Mouse (Mus musculus) layer of hippocampus, postnatal 14 days (tissue): ENCODE measurements around the gene Utp11. TPM values are rescaled to one million over a fixed set of nuclear protein-coding genes. Genes with fewer than 3 reads are reported as not detected.

Experiments
- DNase-seq, 2 experiments: peaks; one replicate each; pipeline ENCODE4 v3.0.0; 2021 to 2022; ENCODE audit warnings: low spot score in 2 of 2, mixed read lengths in 1 of 2
- total RNA-seq, 2 experiments: library from RNA; stranded (reverse); gene quantifications; 2 replicates each; pipeline ENCODE4 v1.2.3; 2021

Gene Utp11
- total RNA-seq, 2 experiments from 2014 or later: 15.5 to 17.5 TPM

DNA sequence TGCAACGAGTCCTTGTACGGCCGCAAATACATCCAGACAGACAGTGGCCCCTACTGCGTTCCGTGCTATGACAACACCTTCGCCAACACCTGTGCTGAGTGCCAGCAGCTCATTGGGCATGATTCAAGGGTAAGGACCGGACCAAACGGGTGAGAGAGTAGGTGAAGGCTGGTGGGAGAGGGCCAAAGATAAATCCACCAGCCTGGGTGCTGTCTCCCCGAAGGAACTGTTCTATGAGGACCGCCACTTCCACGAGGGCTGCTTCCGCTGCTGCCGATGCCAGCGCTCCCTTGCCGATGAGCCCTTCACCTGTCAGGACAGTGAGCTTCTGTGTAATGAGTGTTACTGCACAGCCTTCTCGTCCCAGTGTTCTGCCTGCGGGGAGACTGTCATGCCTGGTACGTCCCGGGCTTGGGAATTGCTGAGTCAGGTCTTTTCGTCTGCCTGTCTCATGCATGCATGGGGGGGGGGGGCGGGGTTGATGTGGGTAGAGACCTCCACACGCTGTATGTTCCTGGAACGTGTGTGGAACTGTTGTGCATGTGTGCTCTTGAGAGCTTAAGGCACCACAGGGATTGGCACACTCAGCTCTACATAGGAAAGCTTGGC, 12.4 kb upstream of the Utp11 start:
- no peak for DNase-seq

GRCm38 (mm10) chr4:124704797-124705474, 11.5 kb upstream of the Utp11 start:
- no peak for DNase-seq

GRCm38 (mm10) chr4:124703881-124704796, 10.7 kb upstream of the Utp11 start:
- DNase-seq: no peak

DNA sequence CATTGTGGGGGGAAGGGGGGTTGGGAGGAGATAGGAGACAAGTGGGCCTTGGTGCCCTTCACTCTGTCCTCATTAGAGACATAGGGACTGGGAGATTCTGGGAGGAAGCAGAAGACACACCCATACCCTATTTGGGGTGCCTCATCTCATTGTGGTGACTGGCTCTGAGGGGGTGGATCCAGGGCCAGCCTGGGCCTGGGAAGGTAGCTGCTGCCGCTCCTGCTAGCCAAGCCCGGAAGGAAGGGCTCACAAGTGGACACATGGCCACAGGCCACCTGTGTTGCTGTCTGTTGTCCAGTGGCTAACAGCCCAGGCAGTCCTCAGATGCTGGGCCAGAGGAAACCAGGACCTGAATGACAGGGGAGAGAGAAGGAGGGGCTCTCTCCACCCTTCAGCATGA, 10.0 kb upstream of the Utp11 start:
- no peak for DNase-seq

DNA sequence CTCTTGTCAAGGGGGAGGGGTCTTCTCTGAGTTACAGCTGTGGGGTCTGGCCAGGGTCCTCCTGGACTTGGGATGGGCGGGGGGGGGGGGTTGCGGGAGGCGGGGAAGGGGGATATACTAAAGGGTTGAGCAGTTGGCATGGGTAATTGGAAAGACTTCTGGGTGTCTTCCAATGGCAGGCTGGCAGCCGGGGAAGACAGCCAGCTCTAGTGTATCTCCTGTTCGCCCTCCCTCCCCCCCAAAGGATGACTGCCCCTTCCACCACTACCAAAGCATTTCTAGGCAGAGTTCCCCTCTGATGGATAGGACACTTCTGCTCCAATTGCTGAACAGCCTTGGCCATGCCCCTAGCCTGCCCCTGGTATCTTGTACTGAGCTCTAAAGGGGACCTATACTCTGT, 8.5 kb upstream of the Utp11 start:
- no peak for DNase-seq

DNA sequence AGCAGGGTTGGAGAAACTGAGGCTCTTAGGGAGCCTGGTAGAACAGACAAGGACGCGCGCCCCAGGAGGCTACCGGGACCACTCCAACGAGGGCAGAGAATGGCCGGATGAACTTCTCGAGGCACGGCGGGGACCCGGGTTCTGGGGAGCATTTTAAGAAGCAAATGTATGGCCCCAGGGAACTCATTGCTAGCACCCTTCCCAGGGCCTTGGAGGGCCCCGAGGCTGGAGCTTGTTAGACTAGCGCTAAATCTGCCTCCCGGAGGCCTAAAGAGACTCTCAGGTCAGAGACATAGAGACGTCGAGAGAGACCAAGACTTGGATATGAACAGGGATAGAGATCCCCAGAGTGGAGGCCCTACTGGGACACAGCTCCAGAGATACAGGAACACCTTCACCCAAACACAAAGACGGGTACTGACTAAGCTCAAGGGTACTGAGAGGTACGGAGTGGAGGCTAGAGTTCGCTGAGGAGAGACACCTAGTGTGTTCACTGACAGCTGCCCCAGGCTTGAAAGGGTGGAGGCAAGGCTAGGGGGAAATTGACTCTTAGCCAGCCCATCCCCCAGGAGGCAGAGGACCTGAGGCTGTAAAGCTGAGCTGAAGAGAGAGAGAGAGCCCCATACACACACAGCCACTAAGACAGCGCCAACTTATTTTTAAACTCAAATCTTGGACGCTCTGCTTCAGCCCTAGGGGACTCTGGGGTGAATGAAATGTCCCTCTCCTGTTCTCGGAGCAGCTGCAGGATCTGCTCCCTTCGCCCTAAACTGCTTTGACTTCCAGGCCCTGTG, 7.8 kb upstream of the Utp11 start:
- no peak for DNase-seq

- DNase-seq: no peak
These were observed 7.0 kb upstream of the Utp11 start, which contains the start of gene Fhl3 for GRCm38 (mm10) chr4:124700248-124700971. TSS of gene Fhl3 (plus strand) at chr4:124700701.

- no peak for DNase-seq
These were observed 6.4 kb upstream of the Utp11 start for GRCm38 (mm10) chr4:124699791-124700190.

GRCm38 (mm10) chr4:124695786-124696516, 2.6 kb upstream of the Utp11 start:
- no peak for DNase-seq

DNA sequence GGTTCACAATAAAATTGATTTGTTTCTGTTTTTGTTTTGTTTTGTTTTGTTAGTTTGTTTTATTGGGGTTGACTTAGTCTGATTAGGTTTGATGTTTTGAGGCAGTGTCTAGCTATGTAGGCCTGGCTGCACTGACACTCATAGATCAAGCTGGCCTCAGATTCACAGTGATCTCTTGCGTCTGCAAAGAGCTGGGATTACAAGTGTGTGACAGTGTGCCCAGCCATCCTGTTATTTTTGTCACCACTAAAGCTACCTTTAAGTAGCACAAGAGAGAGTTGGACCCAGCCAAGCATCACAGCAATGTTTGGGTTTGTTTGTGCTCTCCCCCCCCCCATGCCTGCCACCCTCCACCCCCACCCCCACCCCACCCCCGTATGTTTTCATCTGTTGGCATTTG, 1.2 kb upstream of the Utp11 start:
- no peak for DNase-seq

- DNase-seq: no peak
These were observed 961 bp downstream of the Utp11 start for GRCm38 (mm10) chr4:124692416-124692861.

DNA sequence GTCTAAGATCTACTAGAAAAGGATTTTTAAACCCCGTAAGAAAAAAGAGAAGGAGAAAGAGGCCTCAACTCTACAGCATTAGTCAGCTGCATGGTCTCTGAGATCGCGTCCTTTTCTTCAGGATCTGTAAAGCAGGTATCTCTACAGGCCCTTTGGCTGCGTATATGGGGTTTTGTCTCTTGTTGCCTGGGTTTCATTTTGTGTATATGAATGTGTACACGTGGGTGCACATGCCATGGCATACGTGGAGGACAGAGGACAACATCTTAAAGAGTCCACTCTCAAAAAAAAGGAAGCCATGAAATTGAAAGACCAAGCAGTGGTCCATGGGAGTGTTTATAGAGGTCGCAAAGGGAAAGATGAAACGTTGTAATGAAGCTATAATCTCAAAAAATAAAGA, 1.9 kb downstream of the Utp11 start:
- DNase-seq: no peak

DNA sequence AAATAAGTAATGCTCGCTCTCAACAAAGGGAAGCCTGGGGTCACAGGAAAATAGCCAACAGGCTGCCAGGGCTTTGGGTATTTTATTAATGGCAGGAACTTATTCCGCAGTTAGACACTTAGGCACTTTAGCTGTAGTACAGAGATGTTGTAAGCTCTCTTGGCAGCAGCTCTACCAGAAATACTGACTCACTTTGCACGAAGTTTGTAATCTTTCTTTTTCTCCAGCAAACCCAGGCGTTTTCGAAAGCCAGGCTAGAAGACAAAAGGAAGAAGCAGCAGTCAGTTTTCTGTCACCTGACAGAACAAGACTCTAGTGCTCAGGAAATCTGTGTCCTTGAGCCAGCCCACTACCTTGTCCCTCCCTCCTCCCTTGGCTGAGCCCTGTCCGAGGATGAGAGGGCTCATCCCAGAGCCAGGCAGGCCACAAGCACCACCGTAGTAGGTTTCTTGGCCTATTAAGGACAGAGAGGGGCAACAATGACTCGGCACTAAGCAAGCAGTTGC, 7.5 kb downstream of the Utp11 start:
- no peak for DNase-seq

DNA sequence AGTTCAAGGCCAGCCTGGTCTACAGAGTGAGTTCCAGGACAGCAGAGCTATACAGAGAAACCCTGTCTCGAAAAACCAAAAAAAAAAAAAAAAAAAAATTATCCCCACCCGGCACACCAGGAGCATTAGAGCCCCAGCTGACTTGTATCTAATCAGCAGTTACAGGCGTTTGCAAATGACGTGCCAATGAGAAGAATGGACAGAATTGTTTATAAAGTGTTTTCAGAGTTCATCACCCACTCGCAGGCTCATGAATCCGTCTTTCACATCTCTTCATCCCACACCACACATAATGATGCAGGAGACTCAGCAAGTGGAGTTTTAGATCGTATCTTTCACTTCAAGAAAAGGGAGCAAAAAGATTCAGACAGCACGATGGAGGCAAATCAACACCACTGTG, 7.9 kb downstream of the Utp11 start:
- DNase-seq: no peak

DNA sequence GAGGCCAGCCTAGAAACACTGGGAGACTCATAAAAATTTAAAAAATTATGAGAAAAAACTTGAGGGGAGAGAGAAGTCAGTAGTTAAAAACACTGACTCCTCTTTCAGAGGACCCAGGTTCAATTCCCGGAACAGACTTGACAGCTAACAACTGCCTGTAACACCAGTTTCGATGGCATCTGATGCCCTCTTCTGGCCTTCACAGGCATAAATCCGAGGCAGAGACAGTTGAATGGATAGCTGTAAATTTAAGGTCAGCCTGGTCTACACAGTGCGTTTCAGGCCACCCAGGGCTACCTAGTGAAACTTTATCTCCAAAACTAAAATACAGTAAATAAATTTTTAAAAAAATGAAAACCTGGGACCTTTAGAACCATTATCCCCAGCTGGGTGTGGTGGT, 8.4 kb downstream of the Utp11 start:
- no peak for DNase-seq

- no peak for DNase-seq
These were observed 9.9 kb downstream of the Utp11 start for GRCm38 (mm10) chr4:124683474-124683873.

GRCm38 (mm10) chr4:124682270-124682669, 11.1 kb downstream of the Utp11 start:
- DNase-seq: no peak

- no peak for DNase-seq
These were observed 17.4 kb downstream of the Utp11 start for GRCm38 (mm10) chr4:124675958-124676357.

DNA sequence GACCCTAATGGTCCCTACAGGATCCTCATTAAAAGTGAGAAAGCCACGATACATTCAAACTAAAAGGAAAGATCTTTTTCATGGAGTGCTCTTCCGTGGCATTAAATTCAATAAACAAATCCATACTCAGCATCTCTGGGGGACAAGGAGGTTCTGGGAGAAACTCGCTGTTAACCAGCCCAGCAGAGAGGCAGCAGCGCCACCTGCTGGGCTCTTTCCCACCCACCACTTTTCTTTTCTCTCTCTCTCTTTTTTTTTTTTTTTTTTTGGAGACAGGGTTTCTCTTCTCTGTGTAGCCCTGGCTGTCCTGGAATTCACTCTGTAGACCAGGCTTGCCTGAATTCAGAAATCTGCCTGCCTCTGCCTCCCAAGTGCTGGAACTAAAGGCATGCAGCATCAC, 18.4 kb downstream of the Utp11 start:
- DNase-seq: peak in 1 of 2 experiments; percentile 71
